Mouse (Mus musculus) spleen, adult 2 months (tissue): ENCODE results near the gene Arih2.

Experiments used
- CTCF ChIP-seq: fragments of 200-500 bp; IDR thresholded peaks from 2 replicates; pipeline ENCODE4 v1.5.1; 2011; ENCODE audit warnings: mild to moderate bottlenecking, inconsistent platforms; ENCODE audit not compliant: insufficient read depth, insufficient read length, insufficient replicate concordance; ENCODE audit errors: extremely low read depth
- POLR2A ChIP-seq: fragments of 200-500 bp; IDR thresholded peaks from 2 replicates; pipeline ENCODE4 v1.6.1; 2011; ENCODE audit warnings: low read depth, low read length, inconsistent platforms

- TF ChIP-seq POLR2A (no peak), CTCF (no peak)
Measured at GRCm38 (mm10) chr9:108574921-108575320, 74.3 kb downstream of the Arih2 start.
